Mouse (Mus musculus) CH12.LX (cell line): ENCODE data around the gene Erbb3. TPM values are rescaled to one million over a fixed set of nuclear protein-coding genes. Genes with fewer than 3 reads are reported as not detected.
"Not testable (repeated sequence)": the region's sequence is repeated elsewhere in the genome, so short reads cannot be mapped to it uniquely, and the experiment has no call there.

Experiments
- DNase-seq: peaks from one replicate; pipeline ENCODE4 v3.0.0-alpha.2; 2013; ENCODE audit errors: extremely low read depth
- H3K27ac ChIP-seq: 2 replicates; pipeline ENCODE4 v1.5.1; 2012; ENCODE audit warnings: low read depth, mild to moderate bottlenecking, control low read depth, moderate library complexity; ENCODE audit not compliant: insufficient read depth
- H3K27me3 ChIP-seq: replicated peaks from 2 replicates; pipeline ENCODE3; 2012; ENCODE audit warnings: inconsistent platforms
- H3K36me3 ChIP-seq, 2 experiments: replicated peaks in 1 of 2; 2 replicates each; pipeline versions ENCODE3 to v1.6.1; 2012; ENCODE audit warnings: inconsistent platforms in 1 of 2, low read length in 1 of 2, mild to moderate bottlenecking in 1 of 2, mixed read lengths in 1 of 2, moderate library complexity in 1 of 2; ENCODE audit not compliant: control insufficient read depth in 1 of 2, insufficient read depth in 1 of 2
- H3K4me1 ChIP-seq, 2 experiments: 2 replicates each; pipeline ENCODE4 v1.6.1; 2012; ENCODE audit warnings: inconsistent platforms in 1 of 2, moderate library complexity in 1 of 2; ENCODE audit not compliant: insufficient read depth in 2 of 2, control insufficient read depth in 1 of 2
- H3K4me2 ChIP-seq: 2 replicates; pipeline ENCODE4 v1.6.1; 2012; ENCODE audit warnings: low read depth, mild to moderate bottlenecking, control low read depth; ENCODE audit not compliant: poor library complexity, insufficient read depth, severe bottlenecking
- H3K4me3 ChIP-seq, 3 experiments: fragments of 150-350 bp in 1 of 3; sonication (generic) in 1 of 3; replicated peaks in 1 of 3; 2 replicates each; pipeline versions ENCODE3 to v1.5.1; 2011 to 2012; ENCODE audit warnings: low read depth in 2 of 3, low read length in 2 of 3, mild to moderate bottlenecking in 2 of 3, moderate library complexity in 2 of 3, control low read depth in 1 of 3, improper control_type of control experiment in 1 of 3, inconsistent platforms in 1 of 3, mixed read lengths in 1 of 3; ENCODE audit not compliant: poor library complexity in 1 of 3
- H3K79me2 ChIP-seq: replicated peaks from 2 replicates; pipeline ENCODE4 v1.6.1; 2012; ENCODE audit warnings: mild to moderate bottlenecking, moderate library complexity; ENCODE audit not compliant: control insufficient read depth, poor library complexity, insufficient read depth, severe bottlenecking; ENCODE audit errors: extremely low read depth
- H3K9ac ChIP-seq: 2 replicates; pipeline ENCODE4 v1.6.1; 2012; ENCODE audit warnings: low read depth, mild to moderate bottlenecking, control low read depth, moderate library complexity; ENCODE audit not compliant: insufficient read depth
- H3K9me3 ChIP-seq: replicated peaks from 2 replicates; pipeline ENCODE3; 2012; ENCODE audit warnings: low read length, inconsistent platforms, mixed read lengths
- BHLHE40 ChIP-seq: IDR thresholded peaks from 2 replicates; pipeline ENCODE4 v1.6.1; 2011; ENCODE audit warnings: mild to moderate bottlenecking, low read depth, low read length, improper control_type of control experiment
- CHD1 ChIP-seq: IDR thresholded peaks from 2 replicates; pipeline ENCODE4 v1.6.1; 2012; ENCODE audit warnings: low read depth, low read length, improper control_type of control experiment, inconsistent platforms
- CHD2 ChIP-seq: IDR thresholded peaks from 2 replicates; pipeline ENCODE4 v1.6.1; 2011; ENCODE audit warnings: low read length, improper control_type of control experiment
- CTCF ChIP-seq, 2 experiments: IDR thresholded peaks in 1 of 2; conservative IDR thresholded peaks in 1 of 2; 2 replicates each; pipeline ENCODE4 v1.5.1; 2011 to 2012; ENCODE audit warnings: low read depth in 2 of 2, low read length in 2 of 2, improper control_type of control experiment in 1 of 2, inconsistent platforms in 1 of 2, mild to moderate bottlenecking in 1 of 2, moderate library complexity in 1 of 2
- E2F4 ChIP-seq: IDR thresholded peaks from 2 replicates; pipeline ENCODE4 v1.6.1; 2011; ENCODE audit warnings: low read depth, low read length, improper control_type of control experiment; ENCODE audit not compliant: insufficient replicate concordance
- ELF1 ChIP-seq: IDR thresholded peaks from 2 replicates; pipeline ENCODE4 v1.6.1; 2014; ENCODE audit warnings: low read depth, mild to moderate bottlenecking, inconsistent platforms, low read length, improper control_type of control experiment
- EP300 ChIP-seq: IDR thresholded peaks from 2 replicates; pipeline ENCODE4 v1.6.1; 2011; ENCODE audit warnings: low read length, improper control_type of control experiment
- ETS1 ChIP-seq: conservative IDR thresholded peaks from 2 replicates; pipeline ENCODE4 v1.6.1; 2012; ENCODE audit warnings: low read depth, mild to moderate bottlenecking, inconsistent platforms, low read length, improper control_type of control experiment, moderate library complexity
- GABPA ChIP-seq: IDR thresholded peaks from 2 replicates; pipeline ENCODE4 v1.6.1; 2012; ENCODE audit warnings: low read depth, low read length, improper control_type of control experiment, inconsistent platforms; ENCODE audit not compliant: insufficient replicate concordance
- JUN ChIP-seq: IDR thresholded peaks from 2 replicates; pipeline ENCODE4 v1.6.1; 2011; ENCODE audit warnings: low read depth, mild to moderate bottlenecking, low read length, improper control_type of control experiment, moderate library complexity; ENCODE audit not compliant: insufficient read depth
- JUND ChIP-seq: conservative IDR thresholded peaks from 2 replicates; pipeline ENCODE4 v1.6.1; 2011; ENCODE audit warnings: low read depth, low read length, improper control_type of control experiment
- KAT2A ChIP-seq: IDR thresholded peaks from 2 replicates; pipeline ENCODE4 v1.6.1; 2012; ENCODE audit warnings: low read length, improper control_type of control experiment, inconsistent platforms; ENCODE audit not compliant: insufficient replicate concordance
- MAFK ChIP-seq: IDR thresholded peaks from 2 replicates; pipeline ENCODE4 v1.6.1; 2011; ENCODE audit warnings: low read length, improper control_type of control experiment; ENCODE audit not compliant: insufficient replicate concordance
- MAX ChIP-seq: IDR thresholded peaks from 2 replicates; pipeline ENCODE4 v1.6.1; 2011; ENCODE audit warnings: low read length, improper control_type of control experiment
- MAZ ChIP-seq: IDR thresholded peaks from 2 replicates; pipeline ENCODE4 v1.6.1; 2012; ENCODE audit warnings: low read depth, mild to moderate bottlenecking, inconsistent platforms, low read length, improper control_type of control experiment, moderate library complexity
- MEF2A ChIP-seq: IDR thresholded peaks from 2 replicates; pipeline ENCODE4 v1.6.1; 2014; ENCODE audit warnings: low read depth, mild to moderate bottlenecking, inconsistent platforms, low read length, improper control_type of control experiment, borderline replicate concordance
- MXI1 ChIP-seq: IDR thresholded peaks from 2 replicates; pipeline ENCODE4 v1.6.1; 2011; ENCODE audit warnings: mild to moderate bottlenecking, low read depth, low read length, improper control_type of control experiment
- MYC ChIP-seq: IDR thresholded peaks from 2 replicates; pipeline ENCODE4 v1.6.1; 2011; ENCODE audit warnings: low read depth, mild to moderate bottlenecking, improper control_type of control experiment, low read length
- NELFE ChIP-seq: IDR thresholded peaks from 2 replicates; pipeline ENCODE4 v1.6.1; 2011; ENCODE audit warnings: low read depth, low read length, improper control_type of control experiment
- NRF1 ChIP-seq: IDR thresholded peaks from 2 replicates; pipeline ENCODE4 v1.6.1; 2014; ENCODE audit warnings: low read depth, mild to moderate bottlenecking, inconsistent platforms, low read length, improper control_type of control experiment, moderate library complexity
- PAX5 ChIP-seq: IDR thresholded peaks from 2 replicates; pipeline ENCODE4 v1.6.1; 2012; ENCODE audit warnings: low read length, inconsistent platforms, mixed read lengths
- RAD21 ChIP-seq: IDR thresholded peaks from 2 replicates; pipeline ENCODE4 v1.6.1; 2011; ENCODE audit warnings: low read depth, mild to moderate bottlenecking, low read length, improper control_type of control experiment, moderate library complexity
- RCOR1 ChIP-seq: conservative IDR thresholded peaks from 2 replicates; pipeline ENCODE4 v1.6.1; 2012; ENCODE audit warnings: low read depth, mild to moderate bottlenecking, inconsistent platforms, low read length, improper control_type of control experiment
- SIN3A ChIP-seq: IDR thresholded peaks from 2 replicates; pipeline ENCODE4 v1.6.1; 2012; ENCODE audit warnings: low read length, improper control_type of control experiment, inconsistent platforms
- SMC3 ChIP-seq: IDR thresholded peaks from 2 replicates; pipeline ENCODE4 v1.6.1; 2011; ENCODE audit warnings: low read depth, low read length, improper control_type of control experiment
- TCF12 ChIP-seq: IDR thresholded peaks from 2 replicates; pipeline ENCODE4 v1.6.1; 2014; ENCODE audit warnings: low read depth, mild to moderate bottlenecking, inconsistent platforms, low read length, improper control_type of control experiment
- USF1 ChIP-seq: IDR thresholded peaks from 2 replicates; pipeline ENCODE4 v1.6.1; 2014; ENCODE audit warnings: low read depth, mild to moderate bottlenecking, inconsistent platforms, low read length, improper control_type of control experiment
- USF2 ChIP-seq: conservative IDR thresholded peaks from 2 replicates; pipeline ENCODE4 v1.6.1; 2011; ENCODE audit warnings: low read depth, low read length, improper control_type of control experiment
- ZC3H11A ChIP-seq: IDR thresholded peaks from 2 replicates; pipeline ENCODE4 v1.6.1; 2012; ENCODE audit warnings: low read depth, mild to moderate bottlenecking, inconsistent platforms, low read length, improper control_type of control experiment
- ZKSCAN1 ChIP-seq: IDR thresholded peaks from 2 replicates; pipeline ENCODE4 v1.6.1; 2012; ENCODE audit warnings: low read depth, inconsistent platforms, low read length, improper control_type of control experiment, borderline replicate concordance
- ZMIZ1 ChIP-seq: IDR thresholded peaks from 2 replicates; pipeline ENCODE4 v1.6.1; 2012; ENCODE audit warnings: low read depth, mild to moderate bottlenecking, inconsistent platforms, low read length, improper control_type of control experiment
- dilution Hi-C: fragments of 300-500 bp; cut with MboI; formaldehyde crosslinking; loops from 2 replicates; pipeline ENCODE4 v1.14.3; 2020; ENCODE audit warnings: low sequenced_read_pairs; ENCODE audit not compliant: extremely low pct_unique_long_range_greater_than_20kb, extremely low pct_ligation_motif_present
- in situ Hi-C: fragments of 300-500 bp; cut with MboI; formaldehyde crosslinking; loops from 3 replicates; pipeline ENCODE4 v1.14.3; 2019; ENCODE audit warnings: low sequenced_read_pairs, low pct_ligation_motif_present, low pct_unique_long_range_greater_than_20kb, mixed read lengths
- polyA plus RNA-seq: library from polyadenylated mRNA; unstranded; fragments of >175 nt; gene quantifications from 2 replicates; pipeline ENCODE4 v1.2.1, GENCODE M21; 2012; ENCODE audit warnings: low read depth; ENCODE audit not compliant: insufficient read length
- total RNA-seq, 2 experiments: library from RNA; depleted of rRNA; stranded (reverse); fragments of 300-350 nt in 1 of 2; fragments of >200 nt in 1 of 2; gene quantifications; 2 replicates each; pipeline ENCODE4 v1.2.3; 2012 to 2014

The Erbb3 gene
- total and polyA plus RNA-seq, 3 experiments, result 7.7 to 12.6 (median 11.3) TPM

DNA sequence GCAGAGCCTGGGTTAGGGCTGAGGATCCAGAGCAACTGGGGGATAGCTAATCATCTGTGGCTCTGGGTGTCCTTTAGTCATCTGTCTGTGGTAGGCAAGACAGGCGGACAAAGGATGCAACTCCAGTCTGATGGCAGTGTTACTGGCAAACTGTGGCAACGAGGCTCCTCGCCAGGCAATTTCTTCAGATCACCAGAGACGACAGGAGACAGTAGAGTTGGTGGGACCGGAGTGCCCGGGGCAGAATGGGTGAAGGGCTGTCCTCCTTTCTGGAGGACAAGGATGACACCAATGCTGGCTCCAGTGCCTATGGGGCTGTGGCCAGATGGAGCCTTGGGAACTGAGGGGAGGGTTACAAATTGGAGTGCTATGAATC lies 39.8 kb downstream of the Erbb3 start:
- H3K27ac ChIP-seq, H3K9ac ChIP-seq, H3K4me3 ChIP-seq, dilution Hi-C loops, H3K9me3 ChIP-seq, DNase-seq, in situ Hi-C loops, H3K27me3 ChIP-seq: not testable (repeated sequence)
- Histone ChIP-seq H3K4me2 (0 out of 2 replicates have a peak overlapping the region, but pooled peaks have one; percentile 19), H3K4me1 (peaks cover 8 to 20% of the 10 kb centered on the region in 2 experiments), H3K36me3 (peaks cover 13 to 17% of the 10 kb centered on the region in 2 experiments), H3K79me2 (peaks cover 15% of the 10 kb centered on the region)

DNA sequence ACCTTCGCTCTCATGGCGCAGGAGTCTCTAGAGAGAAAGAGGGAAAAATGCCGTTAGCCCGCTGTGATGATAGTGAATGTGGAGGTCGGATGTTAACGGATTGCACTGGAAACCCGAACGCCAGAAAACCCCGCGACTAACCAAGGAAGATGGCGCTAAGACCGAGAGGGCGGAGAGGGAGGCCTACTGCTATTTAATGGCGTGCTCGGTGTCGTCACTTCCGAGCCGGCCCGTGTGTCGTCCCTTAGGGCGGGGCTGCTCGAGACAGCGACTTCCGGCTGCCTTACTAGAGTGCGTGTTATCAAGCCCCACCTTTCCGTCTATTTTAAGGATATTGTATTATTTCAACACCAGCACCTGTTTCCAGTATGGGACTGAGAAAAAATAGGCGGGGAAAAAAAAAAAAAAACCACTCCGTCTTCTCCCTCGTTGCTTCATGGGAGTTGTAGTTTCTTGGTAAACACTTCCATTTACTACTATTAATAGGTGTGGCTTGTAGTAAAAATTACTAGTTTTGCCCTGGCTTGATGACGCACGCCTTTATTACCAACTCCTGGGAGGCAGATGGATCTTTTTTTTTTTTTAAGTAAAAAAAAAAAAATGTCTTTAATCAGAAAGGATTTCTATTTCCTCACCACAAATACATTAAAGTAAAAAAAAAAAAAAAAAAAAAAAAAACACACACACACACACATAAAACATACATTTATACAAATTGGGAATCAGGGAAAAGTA lies 40.3 kb downstream of the Erbb3 start, which contains the start of gene Rpl41:
Gene Rpl41, minus strand, starts transcription at position 359 of the 735 bp plus-strand sequence.
- DNase-seq, result peak; percentile 98
- peak; percentile 65; the same call in 1 of the 2 replicates for TF ChIP-seq GABPA
- peak; percentile 73 for TF ChIP-seq JUND
- TF ChIP-seq ZC3H11A, result no peak
- no peak for TF ChIP-seq EP300
- TF ChIP-seq MAX, result peak; percentile 87
- TF ChIP-seq MEF2A, result peak; percentile 96
- TF ChIP-seq MAZ, result peak; percentile 61
- TF ChIP-seq ELF1, result peak; percentile 89
- peak; percentile 73; the same call in 1 of the 2 replicates for TF ChIP-seq RCOR1
- peak; percentile 99 for TF ChIP-seq ZMIZ1
- TF ChIP-seq BHLHE40, result peak; percentile 61; the same call in 1 of the 2 replicates
- TF ChIP-seq RAD21, result no peak
- peak; percentile 67 for TF ChIP-seq ETS1
- TF ChIP-seq JUN, result no peak
- no peak for TF ChIP-seq ZKSCAN1
- TF ChIP-seq USF2, result no peak
- peak; percentile 98 for TF ChIP-seq MYC
- TF ChIP-seq NELFE, result peak; percentile 100
- TF ChIP-seq SMC3, result no peak
- TF ChIP-seq CHD1, result no peak
- TF ChIP-seq TCF12, result peak; percentile 95
- no peak for TF ChIP-seq USF1
- peak; percentile 93 for TF ChIP-seq SIN3A
- peak; percentile 93 for TF ChIP-seq MXI1
- peak; percentile 85 for TF ChIP-seq KAT2A
- no peak for TF ChIP-seq CHD2
- peak; percentile 98 for TF ChIP-seq E2F4
- TF ChIP-seq CTCF (conservative IDR thresholded peaks at IDR 0.05 in 1 of 2, IDR thresholded peaks at IDR 0.05 in 1 of 2; ENCODE audit: low read depth in 2 of 2, low read length in 2 of 2), result no peak
- TF ChIP-seq PAX5, result no peak
- no peak for TF ChIP-seq MAFK
- TF ChIP-seq NRF1, result no peak; the same call in 1 of the 2 replicates

More for the DNA sequence above, 40.3 kb downstream of the Erbb3 start, which contains the start of gene Rpl41:
- H3K27ac ChIP-seq, result peak within 1 kb of the TSS; percentile 69
- peaks cover 18 to 22% of the 10 kb centered on the region in 2 experiments for H3K36me3 ChIP-seq
- no peaks in the 10 kb centered on the region for H3K9me3 ChIP-seq
- 0 out of 2 replicates have a peak within 1 kb of the TSS, but pooled peaks have one; percentile 21 for H3K4me2 ChIP-seq
- H3K79me2 ChIP-seq, result peaks cover 18% of the 10 kb centered on the region
- peaks cover 12 to 25% of the 10 kb centered on the region in 2 experiments for H3K4me1 ChIP-seq
- dilution Hi-C loops, result no loop called here
- peak within 1 kb of the TSS; percentile 99 for H3K9ac ChIP-seq
- H3K27me3 ChIP-seq, result no peaks in the 10 kb centered on the region
- peak within 1 kb of the TSS; percentile 72 to 79 (median 77) for H3K4me3 ChIP-seq
- in situ Hi-C loops, result no loop called here
